Mouse (Mus musculus) lung, adult 2 months (tissue): Measurements from ENCODE around the gene Th. TPM values are rescaled to one million over a fixed set of nuclear protein-coding genes. Genes with fewer than 3 reads are reported as not detected.

Experiments used
- DNase-seq: peaks from one replicate; pipeline ENCODE4 v3.0.0; 2022
- H3K4me1 ChIP-seq: fragments of 200-500 bp; 2 replicates; pipeline ENCODE4 v1.6.1; 2011; ENCODE audit warnings: low read length; ENCODE audit not compliant: control insufficient read depth, insufficient read depth
- H3K4me3 ChIP-seq: fragments of 200-500 bp; replicated peaks from 2 replicates; pipeline ENCODE3; 2011; ENCODE audit warnings: low read depth, mild to moderate bottlenecking, control low read depth, low read length; ENCODE audit errors: extremely low read depth
- CTCF ChIP-seq: fragments of 200-500 bp; IDR thresholded peaks from 2 replicates; pipeline ENCODE4 v1.5.1; 2011; ENCODE audit warnings: mild to moderate bottlenecking, low read length, control low read depth; ENCODE audit not compliant: insufficient read depth
- POLR2A ChIP-seq: fragments of 200-500 bp; IDR thresholded peaks from 2 replicates; pipeline ENCODE4 v1.6.1; 2011; ENCODE audit warnings: low read depth, mild to moderate bottlenecking, control low read depth, low read length, borderline replicate concordance; ENCODE audit errors: extremely low read depth
- WGBS: fragments of 180-500 bp; shearing (Covaris S2); methylation state at CpG from one replicate; pipeline ENCODE4 v1.1.7; 2018; 5-methylcytosine and 5-hydroxymethylcytosine counted together
- polyA plus RNA-seq: library from polyadenylated mRNA; depleted of rRNA; stranded (reverse); fragments of >200 nt; gene quantifications from 2 replicates; pipeline ENCODE4 v1.2.3, GENCODE M21; 2012; rRNA removed

The Th gene
- 0.80 TPM in 1 of 2 replicates, not detected in the other for polyA plus RNA-seq

DNA sequence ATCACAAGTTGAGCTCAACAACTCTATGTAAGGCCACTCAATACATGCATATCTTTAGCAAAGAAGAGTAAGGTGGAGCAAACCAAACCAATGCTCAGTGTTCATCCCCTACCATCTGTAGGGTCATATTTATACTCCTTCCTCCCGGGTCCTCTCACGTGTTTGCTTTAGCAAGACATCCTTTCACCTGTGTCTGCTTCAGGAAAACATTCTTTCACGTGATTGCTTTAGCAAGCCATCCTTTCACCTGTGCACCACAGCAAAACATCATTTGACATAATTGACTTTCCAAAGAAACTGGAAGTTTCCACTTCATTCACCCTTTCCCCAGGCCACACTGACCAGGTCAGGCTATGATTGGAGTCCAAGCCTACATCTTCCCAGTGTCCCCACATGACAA lies at the start of gene Th:
TSS of gene Th (minus strand) at position 101 of the 400 bp plus-strand sequence.
- Histone ChIP-seq H3K4me1 (no peaks in the 10 kb centered on the region), H3K4me3 (no peak within 1 kb of the TSS)
- no peak for DNase-seq
- TF ChIP-seq CTCF (no peak), POLR2A (no peak)
- 80% methylated on average over 3 of the region's 3 CpGs for WGBS

GRCm38 (mm10) chr7:142968809-142969511 lies 38.0 kb upstream of the Th start, which contains the start of gene Ascl2:
TSS of gene Ascl2 (minus strand) at chr7:142969264.
- DNase-seq = peak; percentile 9
- Histone ChIP-seq H3K4me3 (peak within 1 kb of the TSS; percentile 9), H3K4me1 (peaks cover 6% of the 10 kb centered on the region)
- TF ChIP-seq POLR2A = no peak
- TF ChIP-seq CTCF = no peak
- WGBS = 2% methylated on average over 46 of the region's 51 CpGs

GRCm38 (mm10) chr7:142967884-142968808 lies 37.2 kb upstream of the Th start:
- no peak for DNase-seq
- Histone ChIP-seq H3K4me1 (peaks cover 6% of the 10 kb centered on the region), H3K4me3 (peak overlapping the region; percentile 29)
- no peak for TF ChIP-seq CTCF
- no peak for TF ChIP-seq POLR2A
- WGBS = under 1% methylated on average over 90 of the region's 90 CpGs

- peak; percentile 45 for DNase-seq
- TF ChIP-seq POLR2A (no peak), CTCF (no peak)
- Histone ChIP-seq H3K4me3 (peak overlapping the region; percentile 29), H3K4me1 (peaks cover 6% of the 10 kb centered on the region)
- 1% methylated on average over 36 of the region's 36 CpGs for WGBS
Observed at GRCm38 (mm10) chr7:142967414-142967883, 36.5 kb upstream of the Th start.

- TF ChIP-seq CTCF (no peak), POLR2A (no peak)
- Histone ChIP-seq H3K4me3 (no peak overlapping the region), H3K4me1 (no peaks in the 10 kb centered on the region)
- no peak for DNase-seq
- 76% methylated on average over 4 of the region's 4 CpGs for WGBS
Observed at GRCm38 (mm10) chr7:142959752-142960151, 28.8 kb upstream of the Th start.

DNA sequence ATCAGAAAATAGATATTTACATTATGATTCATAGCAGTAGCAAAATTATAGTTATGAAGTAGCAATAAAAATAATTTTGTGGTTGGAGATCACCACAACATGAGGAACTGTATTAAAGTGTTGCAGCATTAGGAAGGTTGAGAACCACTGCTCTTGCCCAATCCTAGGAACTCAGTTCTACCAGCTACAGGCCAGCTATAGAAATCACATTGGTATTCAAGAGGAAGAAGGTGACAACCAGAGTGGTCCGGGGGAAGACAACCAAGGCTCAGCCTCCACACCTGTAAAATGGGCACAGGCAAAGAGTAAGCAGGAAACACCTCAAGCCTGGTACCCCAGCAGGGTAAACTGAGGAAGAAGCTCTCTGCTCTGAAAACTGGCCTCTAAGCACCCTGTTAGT lies 27.9 kb upstream of the Th start:
- TF ChIP-seq CTCF (no peak), POLR2A (no peak)
- Histone ChIP-seq H3K4me1 (no peaks in the 10 kb centered on the region), H3K4me3 (no peak overlapping the region)
- whole genome bisulfite sequencing = 84% methylated on average over 1 of the region's 1 CpGs
- no peak for DNase-seq

DNA sequence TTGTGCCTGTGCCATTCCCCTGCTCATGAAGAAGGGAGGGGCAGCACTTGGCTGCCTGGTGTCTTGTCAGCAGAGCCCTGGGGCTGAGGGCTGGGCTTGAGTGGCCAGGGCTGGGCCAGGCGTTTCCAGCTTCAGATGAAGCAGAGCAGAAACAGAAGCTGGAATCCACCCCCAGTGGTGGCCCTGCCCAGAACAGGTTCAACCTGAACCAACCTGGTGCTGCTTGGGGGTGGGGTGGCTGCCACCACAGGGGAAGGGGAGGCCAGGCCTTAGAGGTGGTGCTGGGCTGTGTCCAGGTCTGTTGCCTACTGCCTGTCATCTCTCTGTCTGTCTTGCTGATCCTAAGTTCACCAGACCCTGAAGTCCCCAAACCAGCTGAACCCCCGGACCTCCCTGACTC lies 25.1 kb upstream of the Th start:
- no peak overlapping the region for H3K4me3 ChIP-seq
- WGBS = 64% methylated on average over 2 of the region's 2 CpGs

GRCm38 (mm10) chr7:142949568-142949967 lies 18.6 kb upstream of the Th start:
- TF ChIP-seq POLR2A = no peak
- TF ChIP-seq CTCF = no peak
- DNase-seq = no peak
- Histone ChIP-seq H3K4me3 (no peak overlapping the region), H3K4me1 (no peaks in the 10 kb centered on the region)
- 0% methylated on average over 1 of the region's 1 CpGs for WGBS

More for the DNA sequence above, 25.1 kb upstream of the Th start:
- no peaks in the 10 kb centered on the region for H3K4me1 ChIP-seq
- TF ChIP-seq POLR2A (no peak), CTCF (no peak)
- DNase-seq = no peak

DNA sequence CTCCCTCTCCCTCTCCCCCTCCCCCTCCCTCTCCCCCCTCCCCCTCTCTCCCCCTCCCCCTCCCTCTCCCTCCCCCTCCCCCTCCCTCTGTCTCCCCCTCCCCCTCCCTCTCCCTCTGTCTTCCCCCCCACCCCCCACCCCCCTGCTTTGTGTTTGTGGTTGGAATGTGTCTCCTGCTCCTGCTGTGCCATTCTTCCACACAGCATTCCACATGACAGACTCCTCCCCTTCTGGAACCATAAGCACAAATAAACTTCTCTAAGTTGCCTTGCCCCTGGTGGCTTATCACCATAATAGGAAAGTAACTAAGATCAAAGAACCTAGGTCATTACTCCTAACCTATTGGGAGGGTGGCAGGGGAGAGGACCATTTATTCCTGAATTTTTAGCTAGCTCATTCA lies 6.7 kb upstream of the Th start:
- DNase-seq = no peak
- no peak for TF ChIP-seq CTCF
- no peak for TF ChIP-seq POLR2A
- Histone ChIP-seq H3K4me1 (no peaks in the 10 kb centered on the region), H3K4me3 (no peak overlapping the region)

DNA sequence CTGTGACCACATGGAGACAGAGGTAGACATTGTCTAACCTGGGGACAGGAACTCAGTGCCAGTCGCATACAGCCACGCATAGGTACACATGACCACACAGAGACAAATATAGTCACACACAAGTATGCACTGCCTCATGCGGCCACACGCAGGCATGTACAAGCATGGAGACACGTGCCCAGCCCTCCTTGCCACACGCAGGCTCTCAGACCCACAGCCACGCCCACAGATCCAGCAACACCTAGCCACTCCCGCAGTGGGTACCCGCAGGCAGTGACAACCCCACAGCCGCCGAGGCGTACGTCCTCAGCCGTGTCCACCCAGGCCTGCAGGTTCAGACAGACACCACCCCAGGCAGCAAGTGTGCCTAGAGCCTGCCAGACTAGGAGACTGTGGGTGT lies 4.8 kb upstream of the Th start:
- Histone ChIP-seq H3K4me3 (no peak overlapping the region), H3K4me1 (no peaks in the 10 kb centered on the region)
- WGBS = 75% methylated on average over 14 of the region's 14 CpGs
- DNase-seq = no peak
- no peak for TF ChIP-seq POLR2A
- no peak for TF ChIP-seq CTCF
